Mouse (Mus musculus): ENCODE measurements around the gene Astn2. TPM values are rescaled to one million over a fixed set of nuclear protein-coding genes. Genes with fewer than 3 reads are reported as not detected.

Astn2 gene
- total and polyA plus RNA-seq, 3 experiments: not detected

GRCm38 (mm10) chr4:65620125-65620524, 784.3 kb downstream of the Astn2 start:
- no peak for DNase-seq (ENCODE audit: low read depth, low spot score)
- Histone ChIP-seq H3K27ac (ENCODE audit: control insufficient read depth, low read depth, low read length) (no peak overlapping the region), H3K9me3 (replicated peaks; ENCODE audit: insufficient read depth, low read length) (no peaks in the 10 kb centered on the region), H3K4me1 (ENCODE audit: control insufficient read depth in 1 of 2, insufficient read depth in 2 of 2, low read length in 2 of 2) (no peaks in the 10 kb centered on the region), H3K27me3 (ENCODE audit: control insufficient read depth in 1 of 2, insufficient read depth in 2 of 2, low read length in 2 of 2) (no peaks in the 10 kb centered on the region), H3K9ac (ENCODE audit: control insufficient read depth, low read depth, low read length, poor library complexity, severe bottlenecking) (no peak overlapping the region), H3K36me3 (ENCODE audit: control insufficient read depth in 1 of 2, insufficient read depth in 2 of 2, low read length in 2 of 2) (no peaks in the 10 kb centered on the region), H3K79me2 (ENCODE audit: control insufficient read depth, insufficient read depth, low read length, poor library complexity) (no peaks in the 10 kb centered on the region), H3K4me3 (ENCODE audit: control insufficient read depth in 1 of 2, insufficient read depth in 1 of 2, low read depth in 2 of 2, low read length in 2 of 2) (no peak overlapping the region)
- TF ChIP-seq SIN3A (IDR thresholded peaks at IDR 0.05; ENCODE audit: low read length) (no peak), GATA1 (IDR thresholded peaks at IDR 0.05; ENCODE audit: low read depth, low read length) (no peak), ELF1 (IDR thresholded peaks at IDR 0.05; ENCODE audit: low read depth, low read length) (no peak), MAZ (IDR thresholded peaks at IDR 0.05; ENCODE audit: low read depth, low read length) (no peak), MYC (IDR thresholded peaks at IDR 0.05; ENCODE audit: low read depth, low read length) (no peak), POLR2A (IDR thresholded peaks at IDR 0.05; ENCODE audit: control insufficient read depth in 1 of 2, insufficient read depth in 1 of 2, low read depth in 1 of 2, low read length in 2 of 2, poor library complexity in 1 of 2) (no peak), EP300 (IDR thresholded peaks at IDR 0.05; ENCODE audit: low read depth in 1 of 2, low read length in 2 of 2) (no peak), MYB (IDR thresholded peaks at IDR 0.05; ENCODE audit: low read depth, low read length) (no peak)

GRCm38 (mm10) chr4:65613135-65613534, 791.3 kb downstream of the Astn2 start:
- no peaks in the 10 kb centered on the region for H3K4me1 ChIP-seq (ENCODE audit: control insufficient read depth in 1 of 2, insufficient read depth in 2 of 2, low read length in 2 of 2)
- TF ChIP-seq KAT2A (conservative IDR thresholded peaks at IDR 0.05; ENCODE audit: low read depth, low read length) (no peak), EP300 (IDR thresholded peaks at IDR 0.05; ENCODE audit: low read depth in 1 of 2, low read length in 2 of 2) (no peak), ELF1 (IDR thresholded peaks at IDR 0.05; ENCODE audit: low read depth, low read length) (no peak)
- peaks cover 2% of the 10 kb centered on the region; the same call in 1 of the 2 replicates for H3K79me2 ChIP-seq (ENCODE audit: control insufficient read depth, insufficient read depth, low read length, poor library complexity)
- no peak overlapping the region for H3K27ac ChIP-seq (ENCODE audit: control insufficient read depth, low read depth, low read length)
- DNase-seq (ENCODE audit: low read depth, low spot score): no peak
- no peak overlapping the region for H3K4me3 ChIP-seq (ENCODE audit: control insufficient read depth in 1 of 2, insufficient read depth in 1 of 2, low read depth in 2 of 2, low read length in 2 of 2)
- no peaks in the 10 kb centered on the region for H3K36me3 ChIP-seq (ENCODE audit: control insufficient read depth in 1 of 2, insufficient read depth in 2 of 2, low read length in 2 of 2)
- H3K9me3 ChIP-seq (replicated peaks; ENCODE audit: insufficient read depth, low read length): no peaks in the 10 kb centered on the region
- no peak overlapping the region for H3K9ac ChIP-seq (ENCODE audit: control insufficient read depth, low read depth, low read length, poor library complexity, severe bottlenecking)
- H3K27me3 ChIP-seq (ENCODE audit: control insufficient read depth in 1 of 2, insufficient read depth in 2 of 2, low read length in 2 of 2): no peaks in the 10 kb centered on the region

GRCm38 (mm10) chr4:65610896-65611295, 793.5 kb downstream of the Astn2 start:
- no peak for TF ChIP-seq MAX (IDR thresholded peaks at IDR 0.05; ENCODE audit: low read length)
- no peak for TF ChIP-seq CHD1 (IDR thresholded peaks at IDR 0.05; ENCODE audit: low read depth, low read length)
- no peak for TF ChIP-seq RAD21 (IDR thresholded peaks at IDR 0.05; ENCODE audit: low read depth, low read length)
- Histone ChIP-seq H3K27me3 (ENCODE audit: control insufficient read depth in 1 of 2, insufficient read depth in 2 of 2, low read length in 2 of 2) (no peaks in the 10 kb centered on the region), H3K27ac (ENCODE audit: control insufficient read depth, low read depth, low read length) (no peak overlapping the region), H3K9me3 (replicated peaks; ENCODE audit: insufficient read depth, low read length) (no peaks in the 10 kb centered on the region), H3K36me3 (ENCODE audit: control insufficient read depth in 1 of 2, insufficient read depth in 2 of 2, low read length in 2 of 2) (peaks cover 0 to 5% of the 10 kb centered on the region in 2 experiments; a peak in 2 of 4 replicates), H3K9ac (ENCODE audit: control insufficient read depth, low read depth, low read length, poor library complexity, severe bottlenecking) (no peak overlapping the region), H3K79me2 (ENCODE audit: control insufficient read depth, insufficient read depth, low read length, poor library complexity) (peaks cover 2% of the 10 kb centered on the region; the same call in 1 of the 2 replicates), H3K4me1 (ENCODE audit: control insufficient read depth in 1 of 2, insufficient read depth in 2 of 2, low read length in 2 of 2) (no peaks in the 10 kb centered on the region; a peak in 1 of 4 replicates), H3K4me3 (ENCODE audit: control insufficient read depth in 1 of 2, insufficient read depth in 1 of 2, low read depth in 2 of 2, low read length in 2 of 2) (no peak overlapping the region)
- no peak for DNase-seq (ENCODE audit: low read depth, low spot score)

All from MEL (cell line).